Mouse (Mus musculus) hindbrain, postnatal 0 days (tissue): ENCODE measurements around the gene Hapln3. TPM values are rescaled to one million over a fixed set of nuclear protein-coding genes. Genes with fewer than 3 reads are reported as not detected.
A peak's percentile ranks its signal among the peaks of the same experiment; 100 is the strongest.

Experiments
- ATAC-seq: fragments of 200-750 bp; cut with Nextera tagmentation; 2 replicates; pipeline ENCODE4 v1.8.0; 2017; ENCODE audit warnings: mild to moderate bottlenecking, moderate TSS enrichment, moderate library complexity
- DNase-seq: peaks from one replicate; pipeline ENCODE4 v3.0.0-alpha.2; 2015; ENCODE audit warnings: low spot score
- H3K27ac ChIP-seq: fragments of 300-500 bp; sonication (generic); 2 replicates; pipeline ENCODE4 v1.5.1; 2014; ENCODE audit warnings: mild to moderate bottlenecking
- H3K27me3 ChIP-seq: fragments of 300-500 bp; sonication (generic); 2 replicates; pipeline ENCODE4 v1.6.1; 2014; ENCODE audit warnings: low read length, mixed read lengths; ENCODE audit not compliant: insufficient read depth
- H3K36me3 ChIP-seq: fragments of 300-500 bp; sonication (generic); 2 replicates; pipeline ENCODE4 v1.6.1; 2014; ENCODE audit warnings: low read length, mixed read lengths; ENCODE audit not compliant: insufficient read depth
- H3K4me1 ChIP-seq: fragments of 300-500 bp; sonication (generic); 2 replicates; pipeline ENCODE4 v1.6.1; 2014; ENCODE audit warnings: antibody characterized with exemption, low read length, mixed read lengths; ENCODE audit not compliant: insufficient read depth
- H3K4me2 ChIP-seq: fragments of 300-500 bp; sonication (generic); 2 replicates; pipeline ENCODE4 v1.6.1; 2014; ENCODE audit warnings: low read depth, mild to moderate bottlenecking, low read length, moderate library complexity, mixed read lengths
- H3K4me3 ChIP-seq: fragments of 300-500 bp; sonication (generic); 2 replicates; pipeline ENCODE4 v1.5.1; 2014; ENCODE audit warnings: low read length
- H3K9ac ChIP-seq: fragments of 300-500 bp; sonication (generic); replicated peaks from 2 replicates; pipeline ENCODE4 v1.6.1; 2014; ENCODE audit warnings: mild to moderate bottlenecking, low read length, moderate library complexity, mixed read lengths
- H3K9me3 ChIP-seq: fragments of 300-500 bp; sonication (generic); 2 replicates; pipeline ENCODE4 v1.6.1; 2016; ENCODE audit warnings: low read length, mixed read lengths
- CTCF ChIP-seq: IDR thresholded peaks from 2 replicates; pipeline ENCODE4 v1.5.1; 2016; ENCODE audit warnings: antibody characterized with exemption, control low read depth, low read depth
- WGBS: fragments of 180-500 bp; shearing (Covaris S2); extraction: QIAGEN DNeasy Blood & Tissue Kit; methylation state at CpG from one replicate; pipeline ENCODE4 v1.1.7; 2014; 5-methylcytosine and 5-hydroxymethylcytosine counted together
- polyA plus RNA-seq: library from polyadenylated mRNA; unstranded; fragments of >200 nt; fragmentation: Nextera tagmentation; extraction: Ambion mirVana; gene quantifications from 2 replicates; pipeline ENCODE4 v1.2.1, GENCODE M21; 2015
- total RNA-seq: library from RNA; depleted of rRNA; stranded (reverse); fragments of >200 nt; gene quantifications from 2 replicates; pipeline ENCODE4 v1.2.3, GENCODE M21; 2014; rRNA removed

The Hapln3 gene
- total RNA-seq, result 5.7 and 10.0 TPM in 2 replicates
- polyA plus RNA-seq, result 2.2 and 2.5 TPM in 2 replicates

DNA sequence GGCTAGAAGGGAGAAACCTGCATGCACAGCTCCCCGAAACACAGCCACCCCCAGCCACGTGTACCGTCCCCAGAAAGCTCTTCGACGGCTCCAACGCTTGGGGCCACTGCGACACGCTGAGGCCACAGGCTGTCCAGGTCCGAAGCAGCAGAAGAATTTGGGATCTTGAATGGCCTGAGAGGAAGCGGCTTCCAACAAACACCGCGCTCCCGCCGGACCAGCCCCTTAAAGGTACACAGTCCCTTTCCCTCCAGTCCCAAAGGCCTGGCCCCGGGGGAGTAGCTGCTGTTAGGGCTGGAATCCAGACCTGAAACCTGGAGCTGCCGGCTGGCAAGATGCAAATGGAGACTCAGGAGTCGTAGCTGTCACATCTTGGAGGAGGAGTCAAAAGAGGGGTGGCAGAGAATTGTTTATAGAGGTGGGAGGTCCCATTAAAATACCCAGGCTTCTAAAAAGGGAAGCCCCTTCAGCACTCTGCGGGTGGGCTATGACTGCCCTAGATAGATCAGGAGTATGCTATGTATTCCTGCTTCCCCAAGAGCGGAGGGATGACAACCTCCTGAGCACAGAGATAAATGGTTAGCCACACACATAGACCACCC lies at the start of gene Hapln3:
TSS of gene Hapln3 (minus strand) at position 176 of the 602 bp plus-strand sequence.
- no peak within 1 kb of the TSS for H3K27ac ChIP-seq
- H3K27me3 ChIP-seq, result no peaks in the 10 kb centered on the region
- 5% methylated on average over 19 of the region's 19 CpGs for WGBS
- peak within 1 kb of the TSS; percentile 26; the same call in 1 of the 2 replicates for H3K4me3 ChIP-seq
- 0 out of 2 replicates have a peak, but pooled peaks cover 4% of the 10 kb centered on the region for H3K4me1 ChIP-seq
- H3K36me3 ChIP-seq, result 0 out of 2 replicates have a peak, but pooled peaks cover 4% of the 10 kb centered on the region
- no peak for TF ChIP-seq CTCF
- peak within 1 kb of the TSS; percentile 30; the same call in 1 of the 2 replicates for H3K9ac ChIP-seq
- DNase-seq, result peak; percentile 47
- no peaks in the 10 kb centered on the region for H3K9me3 ChIP-seq
- peak; percentile 19; the same call in 1 of the 2 replicates for ATAC-seq
- peak within 1 kb of the TSS; percentile 42 for H3K4me2 ChIP-seq

DNA sequence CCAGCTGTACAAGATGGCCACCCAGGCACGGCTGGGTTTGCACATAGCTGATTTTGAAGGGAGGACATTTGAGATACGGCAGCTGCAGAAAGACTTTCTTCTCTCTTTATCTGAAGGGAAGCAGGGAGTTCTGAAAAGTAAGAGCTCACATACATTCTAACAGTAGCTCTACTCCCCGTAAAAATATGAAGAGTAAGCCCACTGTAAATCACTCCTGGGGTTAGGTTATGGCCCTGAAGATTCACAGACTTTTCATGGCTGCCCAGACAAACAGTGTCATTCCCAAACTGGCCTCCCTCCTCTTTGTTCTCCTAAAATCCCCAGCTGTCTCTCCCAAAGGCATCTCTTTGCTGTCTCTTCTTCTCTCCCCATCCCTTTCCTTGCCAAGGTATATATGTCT lies 43.0 kb upstream of the Hapln3 start:
- no peak overlapping the region for H3K4me2 ChIP-seq
- DNase-seq (no peak), ATAC-seq (no peak)
- no peak overlapping the region for H3K27ac ChIP-seq
- H3K4me1 ChIP-seq, result no peaks in the 10 kb centered on the region
- no peak overlapping the region for H3K9ac ChIP-seq
- H3K4me3 ChIP-seq, result no peak overlapping the region
- no peaks in the 10 kb centered on the region for H3K36me3 ChIP-seq
- H3K27me3 ChIP-seq, result no peaks in the 10 kb centered on the region
- TF ChIP-seq CTCF, result no peak
- WGBS, result 92% methylated on average over 3 of the region's 3 CpGs
- H3K9me3 ChIP-seq, result no peaks in the 10 kb centered on the region

DNA sequence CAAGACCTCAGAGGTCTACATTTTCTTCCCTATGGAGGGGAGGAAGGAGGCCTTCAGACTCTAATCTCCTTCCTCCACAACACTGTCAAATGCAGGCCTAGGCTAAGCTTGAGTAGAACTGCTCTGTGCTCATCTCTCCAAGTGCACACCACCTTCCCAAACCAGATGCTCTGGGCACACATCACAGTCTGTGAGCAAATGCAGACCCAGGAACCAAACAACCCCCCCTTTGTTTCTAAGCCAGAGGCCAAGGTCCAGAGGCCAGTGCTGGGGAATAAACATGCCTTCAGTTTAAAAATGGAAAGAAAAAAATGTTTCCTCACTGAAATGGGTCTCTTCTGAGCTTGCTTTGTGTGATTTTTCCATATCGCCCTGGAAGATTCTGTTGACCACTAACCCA lies 41.0 kb upstream of the Hapln3 start:
- H3K9me3 ChIP-seq, result no peaks in the 10 kb centered on the region
- ATAC-seq (no peak), DNase-seq (no peak)
- no peaks in the 10 kb centered on the region for H3K4me1 ChIP-seq
- H3K4me3 ChIP-seq, result no peak overlapping the region
- TF ChIP-seq CTCF, result no peak
- WGBS, result 84% methylated on average over 1 of the region's 1 CpGs
- no peak overlapping the region for H3K9ac ChIP-seq
- H3K27me3 ChIP-seq, result no peaks in the 10 kb centered on the region
- no peak overlapping the region for H3K4me2 ChIP-seq
- H3K27ac ChIP-seq, result no peak overlapping the region
- H3K36me3 ChIP-seq, result no peaks in the 10 kb centered on the region

DNA sequence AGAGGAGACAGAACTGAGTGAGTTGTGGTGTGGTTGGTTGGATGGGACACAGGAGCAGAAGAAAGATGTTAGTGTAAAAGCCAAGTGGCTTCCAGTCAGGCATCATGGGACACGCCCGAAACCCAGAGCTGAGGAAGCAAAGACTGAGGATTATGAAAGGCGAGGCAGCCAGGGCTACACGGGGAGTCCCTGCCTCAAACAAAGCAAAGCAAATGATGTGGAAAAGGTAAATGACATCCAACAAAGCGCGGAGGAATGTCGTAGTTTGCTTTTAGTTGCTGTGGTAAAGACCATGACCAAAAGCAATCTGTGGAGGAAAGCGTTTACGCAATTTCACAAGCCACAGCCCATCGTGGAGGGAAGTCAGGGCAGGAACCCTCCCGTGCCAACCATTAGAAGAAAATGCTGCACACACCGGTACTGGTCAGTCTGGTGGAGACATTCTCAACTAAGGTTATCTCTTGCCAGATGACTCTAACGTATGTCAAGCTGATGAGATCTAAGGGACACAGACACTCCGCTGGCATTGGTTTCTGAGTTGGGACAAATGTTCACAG lies 36.3 kb upstream of the Hapln3 start:
- 27% methylated on average over 14 of the region's 14 CpGs for WGBS
- H3K4me2 ChIP-seq, result no peak overlapping the region
- DNase-seq (no peak), ATAC-seq (no peak)
- 0 out of 2 replicates have a peak, but pooled peaks cover 4% of the 10 kb centered on the region for H3K9me3 ChIP-seq
- H3K4me3 ChIP-seq, result no peak overlapping the region
- no peak overlapping the region for H3K9ac ChIP-seq
- H3K27me3 ChIP-seq, result no peaks in the 10 kb centered on the region
- no peaks in the 10 kb centered on the region for H3K4me1 ChIP-seq
- no peak for TF ChIP-seq CTCF
- no peaks in the 10 kb centered on the region for H3K36me3 ChIP-seq
- H3K27ac ChIP-seq, result no peak overlapping the region

DNA sequence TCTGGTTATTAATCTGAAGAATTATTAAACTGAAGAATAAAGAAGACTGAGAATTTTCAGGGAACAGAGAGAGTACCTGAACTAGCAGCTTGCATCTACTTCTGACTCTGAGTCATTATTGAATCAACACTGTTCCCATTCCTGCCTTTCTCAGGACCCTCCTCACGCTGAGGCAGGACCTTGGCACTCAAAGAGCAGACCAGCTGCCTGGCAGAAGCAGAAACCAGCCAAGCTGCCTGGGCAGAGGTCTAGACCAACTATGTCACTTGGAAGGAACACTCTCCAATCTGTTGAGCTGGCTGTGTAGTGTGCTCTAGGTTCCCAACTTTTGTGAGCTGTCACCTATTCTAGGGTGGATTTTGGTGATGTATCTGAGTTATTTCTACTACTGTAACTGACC lies 28.6 kb upstream of the Hapln3 start:
- DNase-seq, result peak; percentile 16
- whole genome bisulfite sequencing, result 38% methylated on average over 1 of the region's 1 CpGs

DNA sequence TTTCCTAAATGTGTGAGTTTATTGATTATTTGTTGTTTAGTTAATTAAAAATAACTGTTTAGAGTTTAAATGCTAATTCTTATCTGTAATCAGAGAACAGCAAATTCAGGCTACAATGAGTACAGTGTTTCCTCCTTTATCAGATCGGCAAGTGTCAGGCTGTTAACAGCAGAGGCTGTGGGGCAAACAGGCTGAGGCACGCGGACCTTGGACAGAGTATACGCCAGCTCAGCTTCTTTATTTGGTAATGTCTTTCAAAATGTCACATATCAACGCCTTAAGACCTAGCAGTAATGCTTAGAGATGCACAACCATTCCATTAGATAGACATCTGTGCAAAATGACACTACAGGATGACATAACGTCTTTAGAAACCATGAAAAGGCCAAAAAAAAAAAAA lies 18.7 kb upstream of the Hapln3 start:
- H3K4me1 ChIP-seq, result no peaks in the 10 kb centered on the region
- DNase-seq (no peak), ATAC-seq (no peak)
- H3K9ac ChIP-seq, result no peak overlapping the region
- H3K4me2 ChIP-seq, result peak overlapping the region; percentile 74
- no peaks in the 10 kb centered on the region for H3K9me3 ChIP-seq
- H3K36me3 ChIP-seq, result no peaks in the 10 kb centered on the region
- 72% methylated on average over 6 of the region's 6 CpGs for WGBS
- H3K4me3 ChIP-seq, result 0 out of 2 replicates have a peak overlapping the region, but pooled peaks have one; percentile 54
- no peak overlapping the region for H3K27ac ChIP-seq
- H3K27me3 ChIP-seq, result no peaks in the 10 kb centered on the region
- TF ChIP-seq CTCF, result no peak

More for the DNA sequence above, 28.6 kb upstream of the Hapln3 start:
- H3K4me1 ChIP-seq, result no peaks in the 10 kb centered on the region
- H3K27me3 ChIP-seq, result no peaks in the 10 kb centered on the region
- no peak overlapping the region for H3K4me2 ChIP-seq
- no peak overlapping the region for H3K4me3 ChIP-seq
- no peak overlapping the region for H3K9ac ChIP-seq
- no peak for TF ChIP-seq CTCF
- no peaks in the 10 kb centered on the region for H3K36me3 ChIP-seq
- 0 out of 2 replicates have a peak, but pooled peaks cover 4% of the 10 kb centered on the region for H3K9me3 ChIP-seq
- ATAC-seq, result no peak
- H3K27ac ChIP-seq, result no peak overlapping the region
